Mouse (Mus musculus): Measurements from ENCODE around the gene Paxx. TPM values are rescaled to one million over a fixed set of nuclear protein-coding genes. Genes with fewer than 3 reads are reported as not detected.

Paxx gene
- polyA plus RNA-seq, 1 experiment = 114 TPM

DNA sequence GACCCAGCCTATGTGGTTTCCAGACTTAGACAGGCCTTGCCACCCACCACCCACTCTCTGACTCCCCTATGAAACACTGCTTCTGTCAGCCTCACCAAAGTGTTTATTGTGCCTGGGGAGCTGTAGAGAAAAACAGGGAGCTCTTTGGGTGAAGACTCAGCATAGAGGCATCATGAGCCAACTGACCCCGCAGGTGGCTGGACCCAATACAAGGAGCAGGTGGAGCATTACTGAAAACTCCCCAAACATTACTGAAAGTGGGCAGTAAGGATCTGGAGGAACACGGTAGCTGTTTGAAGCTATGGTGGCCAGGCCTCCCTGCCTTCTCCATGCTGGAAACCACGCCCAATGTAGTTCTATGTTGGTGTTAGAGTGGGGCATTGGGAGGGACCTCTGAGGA lies 2.7 kb upstream of the Paxx start:
- WGBS = 83% methylated on average over 3 of the region's 3 CpGs
- Histone ChIP-seq H3K27ac (ENCODE audit: control insufficient read depth, insufficient read depth, low read depth, low read length, poor library complexity) (no peak overlapping the region), H3K4me3 (replicated peaks; ENCODE audit: control insufficient read depth, low read depth, low read length) (no peak overlapping the region), H3K4me1 (ENCODE audit: control insufficient read depth, insufficient read depth, low read length) (peaks cover 7% of the 10 kb centered on the region)
- TF ChIP-seq CTCF (IDR thresholded peaks at IDR 0.05; ENCODE audit: control insufficient read depth, insufficient read depth, low read length) = no peak
- TF ChIP-seq POLR2A (IDR thresholded peaks at IDR 0.05; ENCODE audit: borderline replicate concordance, control insufficient read depth, low read depth, low read length) = no peak

DNA sequence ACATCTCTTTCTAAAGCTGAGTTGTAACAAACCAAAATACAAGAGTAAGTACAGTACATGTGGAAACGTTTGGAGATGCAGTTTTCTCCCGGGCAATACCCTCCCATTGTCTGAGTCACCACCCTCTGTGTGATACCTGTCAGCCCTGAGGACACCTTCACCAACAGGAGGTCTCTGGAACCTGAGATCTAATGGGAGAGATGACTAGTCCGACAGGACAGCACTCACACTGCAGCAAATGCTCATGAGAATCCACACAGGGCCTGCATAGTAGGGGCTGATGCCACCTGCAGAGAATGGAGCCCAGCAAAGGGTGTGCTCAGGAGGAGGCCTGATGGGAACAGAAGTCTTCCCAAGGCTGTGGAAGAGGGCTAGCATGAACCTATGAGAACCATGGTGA lies 513 bp upstream of the Paxx start:
- 17% methylated on average over 3 of the region's 3 CpGs for WGBS
- TF ChIP-seq CTCF (IDR thresholded peaks at IDR 0.05; ENCODE audit: control insufficient read depth, insufficient read depth, low read length) (no peak), POLR2A (IDR thresholded peaks at IDR 0.05; ENCODE audit: borderline replicate concordance, control insufficient read depth, low read depth, low read length) (no peak)

DNA sequence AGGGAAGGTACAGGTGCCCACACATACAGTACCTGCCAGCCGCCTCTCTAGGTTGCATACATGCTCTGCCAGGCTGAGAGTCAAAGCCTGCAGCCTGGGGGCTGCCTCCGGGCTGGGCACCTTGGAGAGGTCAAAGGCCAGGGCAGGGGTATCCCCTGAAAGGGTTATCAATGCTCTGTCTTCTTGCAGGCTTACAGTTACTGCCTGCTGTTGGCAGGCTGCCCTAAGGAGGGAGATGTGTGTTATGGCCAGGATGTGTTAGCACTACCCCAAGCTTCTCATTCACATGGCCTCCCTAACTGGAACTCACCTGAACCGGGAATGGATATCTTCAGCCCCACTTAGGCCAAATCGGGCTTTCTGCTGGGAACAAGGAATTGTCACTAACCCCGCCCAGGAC lies 759 bp downstream of the Paxx start:
- Histone ChIP-seq H3K4me1 (ENCODE audit: control insufficient read depth, insufficient read depth, low read length) (peaks cover 6% of the 10 kb centered on the region; the same call in 1 of the 2 replicates), H3K27ac (ENCODE audit: control insufficient read depth, insufficient read depth, low read depth, low read length, poor library complexity) (peak overlapping the region; percentile 98), H3K4me3 (replicated peaks; ENCODE audit: control insufficient read depth, low read depth, low read length) (peak overlapping the region; percentile 91)
- TF ChIP-seq POLR2A (IDR thresholded peaks at IDR 0.05; ENCODE audit: borderline replicate concordance, control insufficient read depth, low read depth, low read length) (no peak), CTCF (IDR thresholded peaks at IDR 0.05; ENCODE audit: control insufficient read depth, insufficient read depth, low read length) (no peak)
- WGBS = 29% methylated on average over 5 of the region's 5 CpGs

More for the DNA sequence above, 513 bp upstream of the Paxx start:
- Histone ChIP-seq H3K4me3 (replicated peaks; ENCODE audit: control insufficient read depth, low read depth, low read length) (no peak overlapping the region), H3K27ac (ENCODE audit: control insufficient read depth, insufficient read depth, low read depth, low read length, poor library complexity) (peak overlapping the region; percentile 86), H3K4me1 (ENCODE audit: control insufficient read depth, insufficient read depth, low read length) (peaks cover 7% of the 10 kb centered on the region; the same call in 1 of the 2 replicates)

DNA sequence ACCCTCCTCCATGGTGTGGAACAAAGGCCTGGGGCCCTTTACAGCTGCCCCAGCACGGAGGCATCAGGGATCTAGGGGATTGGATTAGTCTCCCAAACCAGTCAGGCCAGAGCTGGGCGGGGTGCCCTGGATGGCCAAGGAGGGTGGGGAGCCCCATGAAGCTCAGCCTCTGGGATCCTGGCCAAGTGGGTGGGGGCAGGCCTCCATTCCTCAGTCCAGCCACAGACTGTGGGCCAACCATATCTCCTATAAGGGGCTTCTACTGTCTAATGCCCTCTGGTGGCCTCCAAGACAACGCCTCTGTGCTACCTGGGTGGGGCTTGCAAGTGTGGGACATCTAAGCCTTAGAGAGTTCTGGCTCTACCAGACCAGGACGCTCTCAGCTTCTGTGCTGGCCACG lies 2.0 kb downstream of the Paxx start:
- WGBS = 74% methylated on average over 5 of the region's 5 CpGs
- Histone ChIP-seq H3K27ac (ENCODE audit: control insufficient read depth, insufficient read depth, low read depth, low read length, poor library complexity) (no peak overlapping the region), H3K4me1 (ENCODE audit: control insufficient read depth, insufficient read depth, low read length) (peaks cover 4% of the 10 kb centered on the region; the same call in 1 of the 2 replicates), H3K4me3 (replicated peaks; ENCODE audit: control insufficient read depth, low read depth, low read length) (no peak overlapping the region)
- TF ChIP-seq POLR2A (IDR thresholded peaks at IDR 0.05; ENCODE audit: borderline replicate concordance, control insufficient read depth, low read depth, low read length) = no peak
- TF ChIP-seq CTCF (IDR thresholded peaks at IDR 0.05; ENCODE audit: control insufficient read depth, insufficient read depth, low read length) = no peak

DNA sequence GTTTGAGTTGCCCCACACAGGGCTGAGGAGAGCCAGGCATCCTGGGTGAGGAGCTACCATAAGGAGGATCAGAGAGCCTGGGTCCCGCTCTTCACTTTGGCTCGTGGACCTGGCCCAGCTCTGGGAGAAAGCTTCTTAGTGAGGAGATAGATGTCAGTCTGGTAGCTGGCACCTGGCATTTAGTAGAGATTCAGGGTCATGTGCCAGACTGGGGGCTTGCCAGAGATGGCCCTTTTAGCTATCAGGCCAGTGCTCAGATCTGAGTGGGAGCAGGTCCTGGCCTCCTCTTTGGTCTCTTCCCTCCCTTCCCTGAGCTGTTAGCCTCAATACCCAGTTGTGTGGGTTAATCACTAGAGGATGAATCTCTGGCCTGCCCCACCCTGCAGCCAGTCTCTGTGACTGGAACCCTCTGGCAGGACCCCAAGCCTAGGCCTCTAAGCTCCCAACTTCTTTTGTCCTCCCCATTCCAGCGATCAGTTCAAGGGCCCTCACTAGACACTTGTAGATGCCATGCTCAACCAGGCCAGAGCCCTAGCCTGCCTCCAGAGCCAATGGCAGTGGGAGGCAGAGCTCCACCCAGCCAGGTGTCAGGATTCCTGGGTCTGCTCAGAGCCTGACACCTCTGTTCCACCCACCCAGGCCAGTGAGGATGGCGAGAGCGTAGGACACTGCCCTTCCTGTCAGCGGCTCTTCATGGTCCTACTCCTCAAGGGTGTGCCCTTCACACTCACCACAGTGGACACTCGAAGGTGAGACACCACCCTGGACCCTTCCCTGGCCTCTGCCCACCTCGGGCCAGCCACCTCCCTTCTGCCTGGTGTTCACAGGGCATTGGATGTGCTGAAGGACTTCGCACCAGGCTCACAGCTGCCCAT lies 3.6 kb downstream of the Paxx start:
- TF ChIP-seq CTCF (IDR thresholded peaks at IDR 0.05; ENCODE audit: control insufficient read depth, insufficient read depth, low read length) (no peak), POLR2A (IDR thresholded peaks at IDR 0.05; ENCODE audit: borderline replicate concordance, control insufficient read depth, low read depth, low read length) (no peak)
- no peak overlapping the region for H3K4me3 ChIP-seq (replicated peaks; ENCODE audit: control insufficient read depth, low read depth, low read length)
- no peak overlapping the region for H3K27ac ChIP-seq (ENCODE audit: control insufficient read depth, insufficient read depth, low read depth, low read length, poor library complexity)
- peaks cover 4% of the 10 kb centered on the region; the same call in 1 of the 2 replicates for H3K4me1 ChIP-seq (ENCODE audit: control insufficient read depth, insufficient read depth, low read length)
- WGBS = 81% methylated on average over 9 of the region's 9 CpGs

DNA sequence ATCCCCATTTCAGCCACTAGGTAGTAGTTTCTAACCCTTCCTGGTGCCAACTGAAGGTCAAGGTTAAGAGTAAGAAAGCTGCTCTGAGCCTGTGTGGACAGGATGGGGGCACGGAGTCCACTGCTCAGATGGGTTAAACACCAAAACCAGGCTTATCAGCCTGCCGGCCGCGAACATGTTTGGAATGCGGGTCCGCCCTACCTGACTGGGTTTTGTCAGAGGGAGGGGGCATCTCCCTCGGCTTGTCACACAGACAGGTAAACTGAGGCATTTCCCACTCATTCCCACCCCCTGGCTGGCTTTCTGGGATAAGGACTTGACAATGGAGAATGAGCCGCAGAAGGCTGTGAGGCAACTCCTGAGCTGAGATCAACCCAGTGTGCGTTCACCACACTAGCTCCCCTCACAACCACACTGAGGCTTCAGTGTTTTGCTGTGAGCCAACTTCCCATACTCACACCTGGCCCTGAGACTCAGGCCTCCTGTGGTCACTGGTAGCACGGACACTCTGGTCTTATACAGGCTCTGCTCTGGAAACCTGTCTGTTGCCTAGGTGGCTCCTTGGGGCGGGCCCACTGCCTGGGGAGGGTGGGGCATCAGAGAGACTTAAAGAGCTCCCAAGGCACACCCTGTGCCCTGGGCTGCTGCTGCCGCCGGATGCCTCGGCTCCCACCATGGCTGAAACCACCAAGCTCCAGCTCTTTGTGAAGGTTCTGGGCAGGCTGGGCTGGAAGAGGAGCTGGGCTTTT lies 4.5 kb downstream of the Paxx start, which contains the start of gene Clic3:
Gene Clic3, plus strand, starts transcription at position 634 of the 749 bp plus-strand sequence.
- Histone ChIP-seq H3K4me1 (ENCODE audit: control insufficient read depth, insufficient read depth, low read length) (peaks cover 1% of the 10 kb centered on the region; the same call in 1 of the 2 replicates), H3K4me3 (replicated peaks; ENCODE audit: control insufficient read depth, low read depth, low read length) (no peak within 1 kb of the TSS), H3K27ac (ENCODE audit: control insufficient read depth, insufficient read depth, low read depth, low read length, poor library complexity) (no peak within 1 kb of the TSS)
- TF ChIP-seq POLR2A (IDR thresholded peaks at IDR 0.05; ENCODE audit: borderline replicate concordance, control insufficient read depth, low read depth, low read length) (no peak), CTCF (IDR thresholded peaks at IDR 0.05; ENCODE audit: control insufficient read depth, insufficient read depth, low read length) (no peak)
- WGBS = 75% methylated on average over 14 of the region's 14 CpGs

DNA sequence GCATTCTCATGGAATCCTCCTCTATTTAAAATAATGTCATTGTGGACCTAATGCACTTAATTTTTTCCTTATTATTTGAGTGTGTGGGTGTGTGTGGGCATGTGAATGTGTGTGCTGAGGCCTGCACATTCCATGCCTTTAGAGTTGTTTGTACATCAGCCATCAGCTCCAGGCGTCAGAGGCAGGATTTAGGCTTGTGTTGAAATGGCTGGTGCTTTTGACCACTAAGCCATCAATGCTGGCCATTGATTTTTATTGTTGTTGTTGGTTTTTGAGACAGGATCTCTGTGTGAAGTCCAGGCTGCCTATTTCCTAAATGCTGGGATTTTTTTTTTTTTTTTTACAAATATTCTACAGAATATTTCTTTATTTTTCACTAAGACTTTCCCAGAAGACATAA lies 7.9 kb downstream of the Paxx start:
- TF ChIP-seq CTCF (IDR thresholded peaks at IDR 0.05; ENCODE audit: control insufficient read depth, insufficient read depth, low read length) = no peak
- TF ChIP-seq POLR2A (IDR thresholded peaks at IDR 0.05; ENCODE audit: borderline replicate concordance, control insufficient read depth, low read depth, low read length) = no peak
- no peak overlapping the region for H3K4me3 ChIP-seq (replicated peaks; ENCODE audit: control insufficient read depth, low read depth, low read length)
- no peaks in the 10 kb centered on the region for H3K4me1 ChIP-seq (ENCODE audit: control insufficient read depth, insufficient read depth, low read length)
- WGBS = 60% methylated on average over 1 of the region's 1 CpGs
- no peak overlapping the region for H3K27ac ChIP-seq (ENCODE audit: control insufficient read depth, insufficient read depth, low read depth, low read length, poor library complexity)
